Mouse (Mus musculus): ENCODE measurements around the gene Rbm6.
A peak's percentile ranks its signal among the peaks of the same experiment; 100 is the strongest.

The Rbm6 gene

DNA sequence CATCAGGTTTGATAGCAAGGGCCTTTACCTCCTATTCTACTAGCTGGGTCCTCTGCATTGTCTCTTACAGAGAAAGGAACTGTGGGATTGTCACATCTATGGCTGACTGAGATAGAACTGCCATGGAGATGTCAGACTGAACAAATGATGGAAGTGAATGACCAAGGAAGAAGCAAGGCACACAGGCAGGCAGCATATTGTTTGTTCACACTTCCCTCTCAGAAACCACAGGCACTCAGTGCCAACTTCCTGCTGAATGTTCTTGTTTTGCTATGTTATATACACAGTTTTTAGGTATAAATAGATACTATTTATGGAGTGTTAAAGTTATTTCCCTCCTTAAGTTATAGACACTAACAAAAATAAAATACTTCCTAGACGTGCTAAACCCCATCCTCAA is 125.7 kb downstream of the Rbm6 start:
- no peak for DNase-seq

DNA sequence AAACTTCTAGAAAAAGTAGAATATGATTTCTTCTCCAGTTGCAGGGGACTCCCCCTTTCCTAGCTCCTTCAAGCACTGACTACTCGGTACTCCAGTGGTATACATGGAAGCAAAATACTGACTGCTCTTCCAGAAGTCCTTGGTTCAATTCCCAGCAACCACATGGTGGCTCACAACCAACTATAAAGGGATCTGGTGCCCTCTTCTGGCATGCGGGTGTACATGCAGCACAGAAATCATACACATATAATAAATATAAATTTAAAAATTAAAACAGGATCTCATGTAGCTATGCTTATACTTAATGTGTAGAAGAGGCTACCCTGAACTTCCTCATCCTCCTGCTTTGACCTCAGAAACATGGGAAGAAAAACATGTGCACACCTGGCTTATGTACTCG is 126.4 kb downstream of the Rbm6 start:
- no peak for DNase-seq

DNA sequence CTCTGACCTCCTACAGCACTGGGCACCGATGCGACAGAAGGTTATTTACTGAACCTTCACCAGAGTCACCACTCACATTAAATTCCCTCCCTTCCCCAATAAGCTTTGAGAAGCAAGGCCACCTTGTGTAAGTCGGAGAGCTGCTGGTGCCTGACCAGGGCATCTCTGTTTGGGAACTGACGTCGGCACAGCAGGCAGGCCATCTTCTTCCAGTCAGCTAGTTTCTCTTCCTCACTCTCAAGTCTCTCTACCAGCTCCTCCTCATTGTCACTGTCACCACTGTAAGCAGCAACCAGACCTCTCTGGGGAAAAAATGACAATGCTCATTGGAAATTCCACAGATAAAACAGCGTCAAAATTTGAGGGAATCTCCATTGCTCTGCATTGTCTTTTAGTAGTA is 129.0 kb downstream of the Rbm6 start:
- DNase-seq = no peak

DNA sequence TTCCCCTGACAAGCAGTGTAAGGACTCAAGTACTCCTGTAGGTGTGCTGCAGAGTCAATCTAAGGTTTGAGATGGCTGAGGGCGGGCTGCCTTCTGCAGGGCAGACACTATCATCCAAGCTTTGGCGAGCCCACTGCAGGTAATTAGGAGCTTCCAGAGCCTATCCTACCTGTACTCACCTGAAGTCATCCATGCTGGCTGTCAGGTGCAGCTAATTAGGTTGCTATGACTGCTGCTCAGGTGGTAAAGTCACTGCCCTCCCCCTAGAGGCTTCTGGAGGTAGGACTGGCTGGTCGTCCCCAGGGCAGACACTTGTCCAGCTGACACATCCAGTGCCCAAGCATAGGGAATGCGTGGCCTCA is 134.2 kb downstream of the Rbm6 start:
- DNase-seq = peak; percentile 58 to 69

DNA sequence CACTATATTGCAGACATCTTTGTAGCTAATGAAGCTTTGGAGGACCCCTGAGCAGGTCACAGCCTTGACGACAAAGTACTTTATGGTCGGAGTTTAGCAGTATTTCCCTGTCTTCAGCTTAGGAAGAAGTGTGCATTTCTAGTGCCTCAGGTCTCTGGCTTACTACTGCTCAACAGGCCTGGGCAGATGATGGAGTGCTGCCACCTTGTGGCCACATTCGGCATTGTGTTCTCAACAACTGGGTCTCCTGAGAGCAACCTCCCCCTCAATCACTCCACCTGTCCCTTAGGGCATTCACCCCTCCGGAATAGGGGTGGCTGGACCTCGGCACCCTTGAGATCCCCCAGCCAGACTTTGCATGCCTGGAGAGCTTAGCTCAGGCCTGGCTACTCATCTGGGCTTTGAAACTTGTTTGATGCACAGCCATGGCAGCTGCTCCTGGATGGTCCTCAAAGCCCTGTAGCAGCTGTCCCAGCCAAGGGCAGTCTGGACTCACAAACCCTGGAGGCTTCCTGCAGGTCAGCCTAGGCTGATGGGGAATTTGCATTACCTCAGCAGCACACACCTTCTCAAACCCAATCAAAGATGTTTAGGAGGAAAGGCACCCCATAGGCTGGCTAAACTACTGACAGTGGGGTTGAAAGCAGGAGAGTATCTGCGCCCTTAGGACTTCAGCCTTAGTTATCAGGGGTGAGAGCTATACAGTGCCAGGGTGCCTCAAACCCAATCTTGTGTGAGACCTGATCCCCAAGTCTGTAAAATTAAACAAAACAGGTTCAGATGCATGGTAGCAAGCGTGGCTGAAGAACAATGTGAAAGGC is 134.8 kb downstream of the Rbm6 start:
- DNase-seq = peak; percentile 91 to 95

DNA sequence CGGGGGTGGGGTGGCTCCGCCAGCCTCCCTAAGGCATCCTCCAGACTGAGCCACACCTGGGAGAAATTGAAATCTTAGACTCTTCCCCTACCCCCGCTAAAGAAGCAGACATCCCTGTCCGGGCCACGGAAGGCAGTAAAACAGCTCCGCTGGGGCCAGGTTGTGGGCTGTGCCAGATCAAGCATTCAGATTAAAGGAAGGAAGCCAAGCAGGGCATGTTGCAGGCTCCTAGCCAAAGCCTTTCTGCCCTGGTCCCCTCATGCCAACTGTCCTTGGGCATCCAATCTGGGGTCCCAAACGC is 136.9 kb downstream of the Rbm6 start:
- peak; percentile 81 to 86 for DNase-seq

DNA sequence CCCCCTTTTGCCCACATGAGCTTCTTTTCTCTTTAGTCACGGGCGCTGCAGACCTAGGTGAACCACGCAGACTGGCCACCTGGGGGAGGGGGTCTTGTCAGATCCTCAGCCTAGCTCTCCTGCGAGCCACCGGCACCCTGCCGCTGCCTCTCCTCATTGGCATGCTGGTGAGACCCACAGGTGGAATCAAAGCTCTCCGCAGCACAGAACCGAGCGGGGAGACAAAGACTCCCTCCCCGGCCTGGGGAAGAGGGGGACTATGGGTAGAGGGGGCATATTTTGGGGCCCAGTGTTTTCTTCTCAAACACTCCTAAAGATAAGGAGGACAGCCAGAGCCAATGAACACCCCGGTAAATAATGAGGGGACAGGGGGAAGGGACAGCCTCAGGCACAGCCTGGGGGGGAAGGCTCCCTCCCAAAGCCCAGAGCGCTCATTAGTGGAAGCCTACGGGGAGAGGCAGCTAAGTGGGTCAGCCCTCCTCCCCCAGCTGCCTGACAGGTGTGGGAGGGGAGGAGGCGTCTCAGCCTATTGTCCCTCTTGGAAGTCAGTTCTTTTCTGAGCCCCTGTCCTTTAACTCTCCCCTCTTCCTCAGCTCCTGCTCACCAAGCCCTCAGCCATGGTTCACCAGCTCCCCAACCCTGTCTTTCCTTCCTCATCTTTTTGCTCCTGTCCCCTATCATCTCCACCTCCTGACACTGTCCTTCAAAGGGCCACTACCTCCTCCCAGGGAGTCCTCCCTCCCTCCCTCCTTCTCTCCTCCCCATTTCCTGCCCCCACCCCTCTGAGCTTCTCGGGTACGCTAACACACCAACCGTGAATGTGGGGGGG is 137.5 kb downstream of the Rbm6 start:
- DNase-seq = peak in 1 of 2 experiments; percentile 38

DNA sequence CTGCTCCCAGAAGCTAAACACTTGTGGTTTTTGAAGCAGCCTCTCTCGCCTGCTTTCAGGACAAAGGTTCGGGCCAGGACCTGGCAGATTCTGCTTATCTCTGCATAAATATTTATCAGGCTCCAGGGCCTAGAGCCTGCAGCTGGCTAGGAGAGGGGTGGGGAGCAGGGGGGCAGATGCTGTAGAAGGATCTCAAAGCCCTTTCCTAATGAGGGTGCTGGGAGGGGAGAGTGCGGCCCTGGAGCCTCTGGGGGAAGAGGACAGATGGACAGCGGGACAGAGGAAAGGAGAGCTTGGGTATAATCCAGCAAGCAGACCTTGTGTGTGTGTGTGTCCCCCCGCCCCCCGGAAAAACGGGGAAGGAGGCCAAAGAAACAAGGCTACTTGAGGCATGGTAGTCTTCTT is 138.5 kb downstream of the Rbm6 start:
- DNase-seq = peak; percentile 61 to 67

DNA sequence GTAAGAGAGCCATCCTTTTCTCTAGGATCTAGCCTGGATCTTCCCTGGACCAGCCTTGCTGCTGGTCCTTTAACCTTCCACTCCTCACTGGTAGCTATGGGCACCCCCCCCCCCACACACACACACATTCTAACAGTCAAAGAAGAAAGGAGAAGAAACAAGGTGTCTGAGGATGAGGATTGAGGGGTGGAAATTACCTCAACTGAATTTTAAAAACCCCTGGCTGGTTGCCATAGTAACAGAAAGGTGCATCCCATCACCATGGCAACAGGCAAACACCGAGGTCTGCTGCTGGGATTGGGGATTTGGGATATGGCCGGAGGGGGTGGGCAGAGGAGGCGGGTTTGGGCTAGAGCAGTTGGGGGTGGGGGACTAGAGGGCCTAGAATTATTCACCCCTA is 143.3 kb downstream of the Rbm6 start:
- peak; percentile 31 to 45 for DNase-seq

DNA sequence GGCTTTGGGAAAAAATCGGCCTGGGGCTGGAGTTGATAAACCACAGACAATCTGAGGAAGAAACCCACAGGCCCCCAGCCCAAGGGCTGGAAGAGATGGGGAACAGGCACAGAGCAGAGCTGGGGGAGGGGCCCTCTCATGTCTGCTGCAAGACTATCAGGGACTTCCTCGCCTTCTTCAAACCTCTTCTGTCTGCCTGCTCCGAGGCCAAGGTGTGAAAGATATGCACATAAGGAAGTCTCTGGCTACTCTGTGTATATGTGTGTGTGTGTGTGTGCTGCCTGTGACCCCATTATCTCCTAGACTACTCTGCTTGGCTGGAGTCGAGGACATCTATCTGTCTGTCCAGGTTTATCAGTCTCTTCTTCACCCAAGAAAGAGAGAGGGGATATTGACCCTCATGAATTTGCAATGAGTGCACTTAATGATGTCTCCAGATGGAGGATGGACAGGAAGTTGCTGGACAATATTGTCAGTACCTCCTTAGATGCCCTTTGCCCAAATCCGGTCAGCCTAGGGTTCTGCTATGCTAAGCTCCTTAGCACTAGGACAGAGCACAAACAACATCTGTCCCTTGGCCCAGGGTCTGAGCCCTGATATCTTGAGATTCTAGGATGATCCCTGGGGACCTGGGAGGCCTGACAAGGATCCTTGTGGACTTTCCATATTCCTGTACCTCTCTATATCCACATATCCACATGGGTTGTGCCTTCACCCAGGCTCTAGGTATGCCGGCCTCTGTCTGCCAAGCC is 143.9 kb downstream of the Rbm6 start:
- DNase-seq = no peak

DNA sequence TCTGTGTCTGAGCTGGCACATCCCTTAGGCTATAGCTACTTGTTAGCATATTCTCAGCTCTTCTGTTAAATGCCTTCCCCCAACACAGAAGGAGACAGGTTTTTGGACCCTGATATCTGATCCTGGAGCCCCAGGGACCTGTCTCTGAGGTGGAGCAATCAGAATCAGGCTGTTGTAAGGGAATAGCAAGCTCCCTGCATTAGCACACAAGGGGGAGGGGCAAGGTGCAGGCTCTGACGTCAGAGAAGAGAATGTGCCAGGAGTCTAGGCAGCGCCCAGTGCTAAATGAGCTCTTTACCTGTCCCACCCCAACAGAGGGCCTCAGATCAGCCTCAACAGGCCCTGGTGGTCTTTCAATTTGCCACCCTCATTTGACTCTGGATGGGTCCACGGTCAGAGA is 146.0 kb downstream of the Rbm6 start:
- DNase-seq = no peak

DNA sequence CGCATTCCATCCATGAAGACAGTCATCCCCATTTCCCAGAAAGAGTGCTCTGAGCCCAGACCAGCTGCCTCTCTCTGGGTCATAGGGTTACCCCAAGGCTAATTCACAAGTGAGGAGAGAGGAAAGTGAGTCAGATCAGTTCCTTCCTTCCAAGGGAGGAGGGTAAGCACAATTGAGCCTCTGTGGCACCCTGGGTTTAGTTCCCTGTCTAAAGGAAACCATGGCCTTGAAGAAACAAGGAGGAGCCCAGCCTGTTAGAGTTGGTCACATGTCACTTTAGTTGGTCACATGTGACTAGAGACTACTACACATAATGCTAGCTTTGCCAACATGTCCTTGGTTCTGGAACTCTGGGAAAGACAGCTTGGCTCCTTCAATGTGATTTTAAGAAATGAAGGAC is 148.2 kb downstream of the Rbm6 start:
- no peak for DNase-seq

DNA sequence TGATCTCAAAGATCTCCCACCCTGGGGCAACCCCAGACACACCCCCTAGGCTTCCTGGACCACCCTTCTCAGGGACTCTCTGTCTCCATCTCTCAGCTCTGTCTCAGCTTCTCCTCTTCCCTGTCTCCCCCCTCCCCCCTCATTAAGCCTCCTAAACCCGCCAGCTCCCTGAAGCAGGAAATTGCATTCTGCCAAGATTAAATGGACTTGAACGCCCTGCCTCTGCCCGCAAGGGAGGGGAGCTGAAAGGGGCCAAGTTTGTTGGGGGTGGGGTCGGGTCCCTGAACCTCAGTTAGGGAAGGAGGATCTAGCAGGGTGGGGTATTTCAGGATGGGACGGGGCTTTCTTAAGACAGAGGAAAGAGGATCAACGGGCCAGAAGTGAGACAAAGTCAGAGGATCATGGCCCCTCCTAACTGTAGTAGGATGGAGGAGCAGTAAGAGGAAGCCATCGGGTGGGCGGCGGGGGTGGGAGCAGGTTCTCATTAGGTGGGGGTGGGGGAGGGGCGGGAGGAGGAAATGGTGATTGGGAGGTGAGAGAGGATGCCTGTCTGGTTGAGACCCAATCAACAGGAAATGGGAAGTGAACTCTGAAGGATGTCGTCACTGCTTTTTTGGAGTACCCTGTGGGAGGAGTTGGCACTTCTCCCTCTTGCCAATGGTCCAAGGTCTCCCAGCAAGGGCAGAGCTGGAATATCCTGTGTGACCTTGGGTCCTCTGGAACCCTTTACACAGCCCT is 149.1 kb downstream of the Rbm6 start:
- DNase-seq = peak; percentile 79 to 81

All from cerebellum, postnatal 10 days (tissue).